Mouse (Mus musculus): ENCODE data around the gene Rabggtb. TPM values are rescaled to one million over a fixed set of nuclear protein-coding genes. Genes with fewer than 3 reads are reported as not detected.
A peak's percentile ranks its signal among the peaks of the same experiment; 100 is the strongest.

The Rabggtb gene
- polyA plus RNA-seq, 1 experiment from 2014 or later = 54.8 TPM

DNA sequence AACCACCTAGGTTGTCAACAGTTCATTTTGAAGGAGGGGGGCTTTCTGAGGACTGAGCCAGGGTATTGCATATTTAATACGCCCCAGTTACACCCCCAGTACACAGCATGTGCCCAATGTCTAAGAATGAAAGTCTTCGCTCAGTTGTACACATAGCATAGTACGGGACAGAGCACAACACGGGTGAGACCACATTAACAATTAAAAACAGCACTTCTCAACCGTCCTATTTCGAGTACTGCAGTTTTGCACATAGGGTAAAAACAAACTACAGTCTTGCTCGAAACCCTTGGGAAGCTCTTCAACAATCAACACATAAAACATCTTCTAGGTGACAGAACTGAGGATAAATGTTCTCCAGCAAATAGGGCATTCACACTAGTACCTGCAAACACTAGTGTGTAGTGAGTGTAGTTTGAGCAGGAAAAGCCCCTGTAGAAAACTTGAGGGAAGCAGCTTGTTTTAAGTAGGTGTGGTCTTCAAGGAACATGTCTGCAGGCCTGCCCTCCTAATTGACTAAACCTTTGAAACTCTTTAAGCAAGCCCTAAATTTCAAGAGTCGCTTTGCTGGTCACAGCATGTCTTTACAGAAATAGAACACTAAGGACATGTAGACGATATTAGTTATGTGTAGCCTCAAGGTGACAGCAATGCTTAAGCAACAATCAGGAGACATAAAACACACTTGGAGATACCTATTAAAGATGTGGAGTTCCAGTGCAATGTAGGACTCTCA, 6.5 kb downstream of the Rabggtb start, which contains the start of gene Msh4:
Msh4 (minus strand) TSS at position 3 of the 736 bp plus-strand sequence.
- H3K9ac ChIP-seq = no peak within 1 kb of the TSS
- DNase-seq (ENCODE audit: low spot score) = no peak
- WGBS = 85% methylated on average over 9 of the region's 9 CpGs
- ATAC-seq (ENCODE audit: low FRiP score) = no peak
- no peaks in the 10 kb centered on the region for H3K9me3 ChIP-seq (ENCODE audit: control insufficient read depth, low read length)
- H3K27me3 ChIP-seq (ENCODE audit: control insufficient read depth, insufficient read depth, low read length) = no peaks in the 10 kb centered on the region
- peaks cover 11% of the 10 kb centered on the region for H3K4me1 ChIP-seq (replicated peaks; ENCODE audit: control insufficient read depth, insufficient read depth, low read length)
- peaks cover 80% of the 10 kb centered on the region for H3K36me3 ChIP-seq (replicated peaks; ENCODE audit: control insufficient read depth, insufficient read depth)
- no peak within 1 kb of the TSS for H3K4me2 ChIP-seq (replicated peaks)
- no peak within 1 kb of the TSS for H3K27ac ChIP-seq
- no peak within 1 kb of the TSS for H3K4me3 ChIP-seq (replicated peaks; ENCODE audit: low read length)

GRCm38 (mm10) chr3:153905251-153906135, 7.3 kb downstream of the Rabggtb start:
- H3K4me2 ChIP-seq (replicated peaks) = no peak overlapping the region
- peaks cover 3% of the 10 kb centered on the region for H3K4me1 ChIP-seq (replicated peaks; ENCODE audit: control insufficient read depth, insufficient read depth, low read length)
- H3K27me3 ChIP-seq (ENCODE audit: control insufficient read depth, insufficient read depth, low read length) = no peaks in the 10 kb centered on the region
- H3K9ac ChIP-seq = no peak overlapping the region
- H3K9me3 ChIP-seq (ENCODE audit: control insufficient read depth, low read length) = no peaks in the 10 kb centered on the region
- H3K4me3 ChIP-seq (replicated peaks; ENCODE audit: low read length) = no peak overlapping the region
- ATAC-seq (ENCODE audit: low FRiP score) (0 out of 2 replicates have a peak, but pooled peaks have one; percentile 35), DNase-seq (ENCODE audit: low spot score) (no peak)
- no peak overlapping the region for H3K27ac ChIP-seq
- WGBS = 85% methylated on average over 49 of the region's 49 CpGs
- H3K36me3 ChIP-seq (replicated peaks; ENCODE audit: control insufficient read depth, insufficient read depth) = peaks cover 73% of the 10 kb centered on the region

GRCm38 (mm10) chr3:153904586-153904985, 8.2 kb downstream of the Rabggtb start:
- no peak overlapping the region for H3K4me3 ChIP-seq (replicated peaks; ENCODE audit: low read length)
- no peak overlapping the region for H3K27ac ChIP-seq
- no peaks in the 10 kb centered on the region; the same call in 1 of the 2 replicates for H3K4me1 ChIP-seq (replicated peaks; ENCODE audit: control insufficient read depth, insufficient read depth, low read length)
- 66% methylated on average over 6 of the region's 6 CpGs for WGBS
- H3K4me2 ChIP-seq (replicated peaks) = no peak overlapping the region
- peaks cover 64% of the 10 kb centered on the region for H3K36me3 ChIP-seq (replicated peaks; ENCODE audit: control insufficient read depth, insufficient read depth)
- no peaks in the 10 kb centered on the region for H3K27me3 ChIP-seq (ENCODE audit: control insufficient read depth, insufficient read depth, low read length)
- DNase-seq (ENCODE audit: low spot score) (peak; percentile 48), ATAC-seq (ENCODE audit: low FRiP score) (no peak)
- no peak overlapping the region for H3K9ac ChIP-seq
- no peaks in the 10 kb centered on the region for H3K9me3 ChIP-seq (ENCODE audit: control insufficient read depth, low read length)

GRCm38 (mm10) chr3:153902595-153902994, 10.2 kb downstream of the Rabggtb start:
- no peak overlapping the region for H3K9ac ChIP-seq
- no peak for DNase-seq (ENCODE audit: low spot score)
- 82% methylated on average over 3 of the region's 3 CpGs for WGBS
- no peaks in the 10 kb centered on the region for H3K27me3 ChIP-seq (ENCODE audit: control insufficient read depth, insufficient read depth, low read length)
- peaks cover 44% of the 10 kb centered on the region for H3K36me3 ChIP-seq (replicated peaks; ENCODE audit: control insufficient read depth, insufficient read depth)
- no peak for ATAC-seq (ENCODE audit: low FRiP score)
- no peak overlapping the region for H3K4me2 ChIP-seq (replicated peaks)
- no peaks in the 10 kb centered on the region for H3K4me1 ChIP-seq (replicated peaks; ENCODE audit: control insufficient read depth, insufficient read depth, low read length)
- no peak overlapping the region for H3K27ac ChIP-seq
- H3K4me3 ChIP-seq (replicated peaks; ENCODE audit: low read length) = no peak overlapping the region
- no peaks in the 10 kb centered on the region for H3K9me3 ChIP-seq (ENCODE audit: control insufficient read depth, low read length)

DNA sequence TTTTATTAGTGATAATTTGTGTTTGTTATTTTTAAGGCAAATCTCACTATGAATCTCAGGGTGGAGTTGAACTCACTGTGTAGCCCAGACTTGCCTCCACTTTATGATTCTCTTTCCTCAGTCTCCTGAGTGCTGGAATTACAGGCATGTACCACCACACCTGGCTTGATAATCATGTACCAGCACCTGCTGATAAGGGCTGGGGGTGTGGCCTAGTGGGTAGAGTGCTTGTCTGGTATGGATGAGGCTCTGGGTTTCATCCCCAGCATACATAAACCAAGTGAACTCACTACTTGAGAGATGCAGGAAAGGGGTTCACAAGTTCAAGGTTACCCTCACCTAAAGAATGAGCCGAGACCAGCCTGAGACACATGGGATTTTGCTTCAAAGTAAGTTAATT, 10.9 kb downstream of the Rabggtb start:
- Histone ChIP-seq H3K4me3 (replicated peaks; ENCODE audit: low read length) (no peak overlapping the region), H3K4me2 (replicated peaks) (no peak overlapping the region), H3K9me3 (ENCODE audit: control insufficient read depth, low read length) (no peaks in the 10 kb centered on the region), H3K27ac (no peak overlapping the region), H3K27me3 (ENCODE audit: control insufficient read depth, insufficient read depth, low read length) (no peaks in the 10 kb centered on the region), H3K4me1 (replicated peaks; ENCODE audit: control insufficient read depth, insufficient read depth, low read length) (no peaks in the 10 kb centered on the region), H3K9ac (no peak overlapping the region), H3K36me3 (replicated peaks; ENCODE audit: control insufficient read depth, insufficient read depth) (peaks cover 37% of the 10 kb centered on the region)
- DNase-seq (ENCODE audit: low spot score) = no peak
- WGBS = 88% methylated on average over 1 of the region's 1 CpGs
- no peak for ATAC-seq (ENCODE audit: low FRiP score)

DNA sequence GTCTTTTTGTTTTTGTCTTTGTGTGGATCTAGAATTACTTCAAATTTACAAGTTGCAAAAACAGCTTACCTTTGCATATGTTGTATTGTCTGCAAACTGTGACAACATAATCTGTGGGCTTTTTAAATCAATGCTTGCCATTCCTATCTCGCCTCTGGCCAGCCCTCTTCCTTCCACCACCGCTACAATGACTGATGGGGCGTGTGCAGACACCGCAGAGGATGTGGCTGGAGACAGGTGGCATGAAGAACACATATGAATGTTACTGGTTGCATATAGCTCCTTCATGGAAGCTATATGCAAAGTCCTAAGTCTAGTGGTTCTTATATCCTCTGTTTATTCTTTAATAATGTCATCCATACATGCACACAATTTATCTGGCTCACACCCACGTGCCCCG, 15.6 kb downstream of the Rabggtb start:
- H3K27me3 ChIP-seq (ENCODE audit: control insufficient read depth, insufficient read depth, low read length) = no peaks in the 10 kb centered on the region
- no peak overlapping the region for H3K9ac ChIP-seq
- 77% methylated on average over 6 of the region's 6 CpGs for WGBS
- H3K9me3 ChIP-seq (ENCODE audit: control insufficient read depth, low read length) = no peaks in the 10 kb centered on the region
- no peak overlapping the region for H3K4me2 ChIP-seq (replicated peaks)
- no peak overlapping the region for H3K27ac ChIP-seq
- no peaks in the 10 kb centered on the region for H3K36me3 ChIP-seq (replicated peaks; ENCODE audit: control insufficient read depth, insufficient read depth)
- H3K4me3 ChIP-seq (replicated peaks; ENCODE audit: low read length) = no peak overlapping the region
- no peaks in the 10 kb centered on the region for H3K4me1 ChIP-seq (replicated peaks; ENCODE audit: control insufficient read depth, insufficient read depth, low read length)
- no peak for DNase-seq (ENCODE audit: low spot score)
- ATAC-seq (ENCODE audit: low FRiP score) = no peak

DNA sequence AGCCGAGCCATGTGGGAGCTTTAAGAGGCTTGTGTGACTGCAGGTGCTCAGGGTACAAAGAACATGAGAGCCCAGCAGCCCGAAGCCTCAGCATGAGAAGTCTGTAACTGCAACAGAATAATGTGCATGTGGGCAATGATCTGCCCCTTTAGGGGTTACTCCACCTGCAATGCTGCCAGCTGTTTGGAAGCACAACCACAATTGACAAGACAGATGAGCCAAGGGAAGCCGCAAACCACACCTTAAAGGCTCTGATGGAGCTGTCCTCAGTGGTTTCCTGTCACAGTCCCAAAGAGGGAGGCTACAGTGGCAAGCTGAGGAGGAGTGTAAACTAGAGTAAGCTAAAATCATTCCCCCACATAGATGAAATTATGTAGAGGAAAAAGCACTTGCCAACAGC, 17.4 kb downstream of the Rabggtb start:
- WGBS = 76% methylated on average over 3 of the region's 3 CpGs
- Histone ChIP-seq H3K4me1 (replicated peaks; ENCODE audit: control insufficient read depth, insufficient read depth, low read length) (no peaks in the 10 kb centered on the region), H3K27me3 (ENCODE audit: control insufficient read depth, insufficient read depth, low read length) (no peaks in the 10 kb centered on the region), H3K4me3 (replicated peaks; ENCODE audit: low read length) (no peak overlapping the region), H3K4me2 (replicated peaks) (no peak overlapping the region), H3K36me3 (replicated peaks; ENCODE audit: control insufficient read depth, insufficient read depth) (no peaks in the 10 kb centered on the region), H3K9me3 (ENCODE audit: control insufficient read depth, low read length) (no peaks in the 10 kb centered on the region), H3K9ac (no peak overlapping the region), H3K27ac (no peak overlapping the region)
- ATAC-seq (ENCODE audit: low FRiP score) (no peak), DNase-seq (ENCODE audit: low spot score) (no peak)

DNA sequence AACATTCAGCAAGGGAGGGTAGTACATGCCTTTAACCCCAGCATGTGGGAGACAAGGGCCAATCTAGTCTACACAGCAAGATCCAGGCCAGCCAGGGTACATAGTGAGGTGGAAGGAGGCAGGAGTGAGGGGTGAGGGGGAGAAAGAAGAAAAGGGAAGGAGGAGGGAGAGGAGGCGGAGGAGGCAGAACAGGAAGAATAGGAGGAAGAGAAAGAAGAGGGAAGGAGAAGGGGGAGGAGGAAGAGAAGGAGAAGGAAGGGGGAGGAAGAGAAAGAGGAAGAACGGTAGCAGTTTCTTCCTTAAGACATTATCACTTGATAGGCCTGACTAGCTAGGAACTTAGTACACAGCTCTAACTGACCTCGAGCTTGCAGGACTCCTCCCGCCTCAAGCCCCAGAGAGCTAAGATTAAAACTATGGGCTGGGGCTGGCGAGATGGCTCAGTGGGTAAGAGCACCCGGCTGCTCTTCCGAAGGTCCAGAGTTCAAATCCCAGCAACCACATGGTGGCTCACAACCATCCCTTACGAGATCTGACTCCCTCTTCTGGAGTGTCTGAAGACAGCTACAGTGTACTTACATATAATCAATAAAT, 23.5 kb downstream of the Rabggtb start:
- Histone ChIP-seq H3K4me3 (replicated peaks; ENCODE audit: low read length) (no peak overlapping the region), H3K27ac (no peak overlapping the region), H3K36me3 (replicated peaks; ENCODE audit: control insufficient read depth, insufficient read depth) (no peaks in the 10 kb centered on the region), H3K4me2 (replicated peaks) (no peak overlapping the region), H3K9me3 (ENCODE audit: control insufficient read depth, low read length) (no peaks in the 10 kb centered on the region), H3K4me1 (replicated peaks; ENCODE audit: control insufficient read depth, insufficient read depth, low read length) (no peaks in the 10 kb centered on the region), H3K27me3 (ENCODE audit: control insufficient read depth, insufficient read depth, low read length) (no peaks in the 10 kb centered on the region), H3K9ac (no peak overlapping the region)
- 79% methylated on average over 7 of the region's 8 CpGs for WGBS
- ATAC-seq (ENCODE audit: low FRiP score) = no peak
- no peak for DNase-seq (ENCODE audit: low spot score)

DNA sequence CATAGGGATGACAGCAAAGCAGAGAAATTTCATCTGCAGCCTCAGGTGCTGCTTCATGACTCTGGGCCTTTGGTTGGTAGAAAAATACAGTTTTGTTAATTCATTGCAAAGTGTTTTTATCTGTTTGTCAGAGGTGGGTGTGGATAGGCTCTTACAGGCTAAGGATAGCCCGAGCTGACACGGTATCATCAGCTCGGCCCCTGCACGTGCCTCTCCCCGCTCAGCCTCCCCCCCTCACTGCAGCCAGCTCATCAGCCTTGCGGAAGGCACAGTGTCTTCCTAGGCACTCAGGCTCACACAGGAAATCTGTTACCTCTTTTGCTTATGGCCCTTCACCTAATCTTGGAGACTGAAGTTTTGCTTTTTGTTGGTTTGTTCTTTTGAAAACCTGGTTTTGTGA, 24.7 kb downstream of the Rabggtb start:
- no peak for DNase-seq (ENCODE audit: low spot score)
- no peaks in the 10 kb centered on the region for H3K4me1 ChIP-seq (replicated peaks; ENCODE audit: control insufficient read depth, insufficient read depth, low read length)
- H3K9me3 ChIP-seq (ENCODE audit: control insufficient read depth, low read length) = no peaks in the 10 kb centered on the region
- H3K4me2 ChIP-seq (replicated peaks) = no peak overlapping the region
- WGBS = 80% methylated on average over 6 of the region's 6 CpGs
- H3K36me3 ChIP-seq (replicated peaks; ENCODE audit: control insufficient read depth, insufficient read depth) = no peaks in the 10 kb centered on the region
- no peaks in the 10 kb centered on the region for H3K27me3 ChIP-seq (ENCODE audit: control insufficient read depth, insufficient read depth, low read length)
- no peak overlapping the region for H3K27ac ChIP-seq
- no peak for ATAC-seq (ENCODE audit: low FRiP score)
- no peak overlapping the region for H3K9ac ChIP-seq
- no peak overlapping the region for H3K4me3 ChIP-seq (replicated peaks; ENCODE audit: low read length)
